Mouse (Mus musculus) lung, embryonic 14.5 days (tissue): ENCODE measurements around the gene Nipa2. TPM values are rescaled to one million over a fixed set of nuclear protein-coding genes. Genes with fewer than 3 reads are reported as not detected.

Source experiments
- ATAC-seq: fragments of 200-750 bp; cut with Nextera tagmentation; 2 replicates; pipeline ENCODE4 v1.8.0; 2017; ENCODE audit warnings: mild to moderate bottlenecking, moderate TSS enrichment, moderate library complexity; ENCODE audit not compliant: insufficient read depth
- DNase-seq: peaks from one replicate; pipeline ENCODE4 v3.0.0-alpha.2; 2015
- H3K27ac ChIP-seq: fragments of 300-500 bp; sonication (generic); 2 replicates; pipeline ENCODE4 v1.5.1; 2014; ENCODE audit warnings: low read depth, mild to moderate bottlenecking, moderate library complexity
- H3K27me3 ChIP-seq: fragments of 300-500 bp; sonication (generic); 2 replicates; pipeline ENCODE4 v1.6.1; 2014; ENCODE audit warnings: low read length, control low read depth; ENCODE audit not compliant: insufficient read depth
- H3K36me3 ChIP-seq: fragments of 300-500 bp; sonication (generic); 2 replicates; pipeline ENCODE4 v1.6.1; 2014; ENCODE audit warnings: control low read depth; ENCODE audit not compliant: insufficient read depth
- H3K4me1 ChIP-seq: fragments of 300-500 bp; sonication (generic); 2 replicates; pipeline ENCODE4 v1.6.1; 2014; ENCODE audit warnings: antibody characterized with exemption, control low read depth; ENCODE audit not compliant: insufficient read depth
- H3K4me2 ChIP-seq: fragments of 300-500 bp; sonication (generic); 2 replicates; pipeline ENCODE4 v1.6.1; 2014; ENCODE audit warnings: mild to moderate bottlenecking
- H3K4me3 ChIP-seq: fragments of 300-500 bp; sonication (generic); 2 replicates; pipeline ENCODE4 v1.5.1; 2014; ENCODE audit warnings: low read depth, low read length
- H3K9ac ChIP-seq: fragments of 300-500 bp; sonication (generic); 2 replicates; pipeline ENCODE4 v1.6.1; 2014
- H3K9me3 ChIP-seq: fragments of 300-500 bp; sonication (generic); 2 replicates; pipeline ENCODE4 v1.6.1; 2016; ENCODE audit warnings: low read depth, low read length, control low read depth
- CTCF ChIP-seq: IDR thresholded peaks from 2 replicates; pipeline ENCODE4 v1.5.1; 2016; ENCODE audit warnings: antibody characterized with exemption, low read depth
- WGBS: fragments of 180-500 bp; shearing (Covaris S2); extraction: QIAGEN DNeasy Blood & Tissue Kit; methylation state at CpG from one replicate; pipeline ENCODE4 v1.1.7; 2014; 5-methylcytosine and 5-hydroxymethylcytosine counted together
- polyA plus RNA-seq: library from polyadenylated mRNA; unstranded; fragments of >200 nt; fragmentation: Nextera tagmentation; extraction: Ambion mirVana; gene quantifications from 2 replicates; pipeline ENCODE4 v1.2.1, GENCODE M21; 2014

Nipa2 gene
- polyA plus RNA-seq, 1 experiment from 2014 or later: 55.8 TPM

- no peak for TF ChIP-seq CTCF
- Histone ChIP-seq H3K36me3 (peaks cover 83% of the 10 kb centered on the region), H3K4me3 (no peak overlapping the region), H3K27ac (no peak overlapping the region), H3K27me3 (no peaks in the 10 kb centered on the region), H3K4me1 (no peaks in the 10 kb centered on the region), H3K9ac (no peak overlapping the region), H3K9me3 (no peaks in the 10 kb centered on the region), H3K4me2 (no peak overlapping the region)
- WGBS: 94% methylated on average over 1 of the region's 1 CpGs
- no peak for DNase-seq
- no peak for ATAC-seq
Measured at GRCm38 (mm10) chr7:55909519-55909918, 52.8 kb downstream of the Nipa2 start.

GRCm38 (mm10) chr7:55905449-55905848, 56.8 kb downstream of the Nipa2 start:
- DNase-seq (no peak), ATAC-seq (no peak)
- TF ChIP-seq CTCF: 0 out of 2 replicates have a peak, but pooled peaks have one; percentile 6
- Histone ChIP-seq H3K36me3 (peaks cover 70% of the 10 kb centered on the region), H3K4me1 (no peaks in the 10 kb centered on the region), H3K27ac (no peak overlapping the region), H3K4me3 (no peak overlapping the region), H3K27me3 (no peaks in the 10 kb centered on the region), H3K4me2 (no peak overlapping the region), H3K9me3 (no peaks in the 10 kb centered on the region), H3K9ac (no peak overlapping the region)
- WGBS: 66% methylated on average over 2 of the region's 2 CpGs

- WGBS: 83% methylated on average over 4 of the region's 5 CpGs
- Histone ChIP-seq H3K4me2 (no peak overlapping the region), H3K4me1 (no peaks in the 10 kb centered on the region), H3K9ac (no peak overlapping the region), H3K27ac (no peak overlapping the region), H3K27me3 (no peaks in the 10 kb centered on the region), H3K36me3 (peaks cover 70% of the 10 kb centered on the region), H3K9me3 (no peaks in the 10 kb centered on the region), H3K4me3 (no peak overlapping the region)
- DNase-seq: no peak
- ATAC-seq: no peak
- TF ChIP-seq CTCF: no peak
Measured at GRCm38 (mm10) chr7:55903766-55904165, 58.5 kb downstream of the Nipa2 start.

- Histone ChIP-seq H3K27me3 (no peaks in the 10 kb centered on the region), H3K9me3 (no peaks in the 10 kb centered on the region), H3K36me3 (peaks cover 72% of the 10 kb centered on the region), H3K27ac (no peak overlapping the region), H3K4me3 (no peak overlapping the region), H3K4me1 (no peaks in the 10 kb centered on the region), H3K4me2 (no peak overlapping the region), H3K9ac (no peak overlapping the region)
- no peak for ATAC-seq
- no peak for DNase-seq
- no peak for TF ChIP-seq CTCF
- 82% methylated on average over 11 of the region's 11 CpGs for WGBS
Measured at GRCm38 (mm10) chr7:55891797-55892196, 70.5 kb downstream of the Nipa2 start.

GRCm38 (mm10) chr7:55890731-55891130, 71.5 kb downstream of the Nipa2 start:
- TF ChIP-seq CTCF: no peak
- no peak overlapping the region for H3K27ac ChIP-seq
- ATAC-seq: no peak
- H3K4me1 ChIP-seq: no peaks in the 10 kb centered on the region
- H3K27me3 ChIP-seq: no peaks in the 10 kb centered on the region
- H3K9ac ChIP-seq: no peak overlapping the region
- peaks cover 69% of the 10 kb centered on the region for H3K36me3 ChIP-seq
- H3K4me2 ChIP-seq: no peak overlapping the region
- H3K9me3 ChIP-seq: no peaks in the 10 kb centered on the region
- no peak overlapping the region for H3K4me3 ChIP-seq
- DNase-seq: no peak

GRCm38 (mm10) chr7:55889996-55890395, 72.3 kb downstream of the Nipa2 start:
- DNase-seq (no peak), ATAC-seq (no peak)
- H3K4me3 ChIP-seq: no peak overlapping the region
- no peaks in the 10 kb centered on the region for H3K9me3 ChIP-seq
- TF ChIP-seq CTCF: no peak
- H3K9ac ChIP-seq: no peak overlapping the region
- no peak overlapping the region for H3K4me2 ChIP-seq
- no peak overlapping the region for H3K27ac ChIP-seq
- WGBS: 83% methylated on average over 4 of the region's 4 CpGs
- H3K36me3 ChIP-seq: peaks cover 66% of the 10 kb centered on the region
- no peaks in the 10 kb centered on the region for H3K27me3 ChIP-seq
- H3K4me1 ChIP-seq: no peaks in the 10 kb centered on the region

GRCm38 (mm10) chr7:55888603-55889002, 73.7 kb downstream of the Nipa2 start:
- 83% methylated on average over 4 of the region's 4 CpGs for WGBS
- H3K9ac ChIP-seq: no peak overlapping the region

More at GRCm38 (mm10) chr7:55888603-55889002, 73.7 kb downstream of the Nipa2 start:
- DNase-seq: no peak
- H3K27ac ChIP-seq: no peak overlapping the region
- no peaks in the 10 kb centered on the region for H3K9me3 ChIP-seq
- no peak overlapping the region for H3K4me2 ChIP-seq
- TF ChIP-seq CTCF: no peak
- H3K4me1 ChIP-seq: no peaks in the 10 kb centered on the region
- ATAC-seq: no peak
- no peaks in the 10 kb centered on the region for H3K27me3 ChIP-seq
- H3K4me3 ChIP-seq: no peak overlapping the region
- H3K36me3 ChIP-seq: peaks cover 63% of the 10 kb centered on the region

Other genes starting within 250 kb of the Nipa2 start
- 0.39 and 0.66 TPM in 2 replicates for gene Siglech, start 194.3 kb downstream of the Nipa2 start, polyA plus RNA-seq
- gene Tubgcp5, start 168.3 kb downstream of the Nipa2 start, polyA plus RNA-seq: 30.9 and 32.3 TPM in 2 replicates
- gene Cyfip1, start 120.7 kb downstream of the Nipa2 start, polyA plus RNA-seq: 129 and 138 TPM in 2 replicates
- gene Nipa1, start 57.5 kb upstream of the Nipa2 start, polyA plus RNA-seq: 5.1 and 6.7 TPM in 2 replicates
- 27.0 and 29.5 TPM in 2 replicates for gene Herc2, start 87.7 kb upstream of the Nipa2 start, polyA plus RNA-seq